Comparison of ENCODE assay signal across 9 mouse cellular contexts in the genomic region with DNA sequence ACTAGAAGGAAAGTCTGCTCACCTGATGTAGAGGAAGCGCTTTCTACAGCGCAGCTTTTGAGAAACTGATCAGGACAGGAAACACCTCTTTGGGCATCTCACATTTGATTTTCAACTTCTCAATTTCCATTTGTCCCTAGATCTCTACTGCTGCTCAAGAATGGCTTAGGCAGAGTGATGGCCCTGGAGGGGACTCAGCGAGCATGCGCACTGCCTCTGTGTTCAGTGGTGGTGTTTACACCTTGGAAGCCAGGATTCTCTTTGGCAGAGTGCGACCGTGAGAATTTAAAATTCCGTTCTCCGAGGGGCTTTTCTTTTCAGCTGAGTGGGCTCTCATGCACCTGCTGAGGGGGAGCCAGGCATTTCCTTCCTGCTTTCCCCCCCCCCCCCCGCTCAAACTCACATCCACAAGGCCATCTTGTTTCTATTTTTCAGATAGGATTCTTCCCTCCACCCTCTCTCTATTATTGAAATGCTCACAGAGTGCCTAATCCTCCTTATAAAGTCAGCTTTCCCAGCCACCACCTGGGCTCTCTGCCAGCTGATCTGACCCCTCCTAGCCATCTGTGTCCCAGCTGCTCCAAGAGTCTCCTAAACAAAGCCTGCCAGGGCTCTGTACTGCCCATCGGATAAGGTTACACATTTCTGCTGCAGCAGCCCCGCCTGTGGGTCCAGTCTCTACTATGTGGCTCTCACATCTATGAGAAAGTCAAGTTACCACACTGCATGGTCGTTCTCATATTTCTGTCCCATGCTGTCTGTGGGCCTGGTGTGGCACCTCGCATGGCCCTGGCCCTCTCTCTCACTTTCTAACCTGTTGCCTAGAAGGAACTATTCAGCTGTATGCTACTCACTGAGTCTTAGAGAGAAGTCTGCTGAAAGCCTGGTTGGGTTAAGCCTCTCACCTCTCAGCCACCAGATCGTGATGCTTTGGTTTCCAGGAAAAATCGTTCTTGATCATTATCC.
DNase-seq lines count a peak whose midpoint lies in the region; ATAC-seq lines count a peak whose summit lies in the region.
"Had no signal": no experiment of that assay in that cellular context is flagged by ENCODE, and none has a peak within 500 bp of the region (broad histone marks: within the 10 kb centered on the region; RNA-seq: fewer than 3 reads in every experiment).

No protein-coding gene starts in this region.

- peaks cover 30% of the 10 kb centered on the region for H3K4me1 ChIP-seq in forebrain, embryonic 13.5 days
- peaks cover 51% of the 10 kb centered on the region for H3K4me1 ChIP-seq in limb, embryonic 13.5 days
- H3K4me1 ChIP-seq in neural tube, embryonic 15.5 days = peaks cover 20% of the 10 kb centered on the region
- H3K4me1 ChIP-seq: liver, embryonic 15.5 days had no signal

- intact Hi-C loops in heart, postnatal 14 days (cut with DNase I) = no loop called here

- H3K4me3 ChIP-seq in forebrain, embryonic 13.5 days = no peak overlapping the region
- H3K4me3 ChIP-seq in limb, embryonic 13.5 days = no peak overlapping the region
- H3K4me3 ChIP-seq in neural tube, embryonic 15.5 days (replicated peaks) = no peak overlapping the region
- H3K4me3 ChIP-seq: liver, embryonic 15.5 days had no signal

- 36% methylated on average over 14 of the region's 15 CpGs for WGBS in forebrain, embryonic 13.5 days
- WGBS in limb, embryonic 13.5 days = 30% methylated on average over 14 of the region's 15 CpGs
- WGBS in neural tube, embryonic 15.5 days = 40% methylated on average over 15 of the region's 15 CpGs

- no peak overlapping the region for H3K9ac ChIP-seq in forebrain, embryonic 13.5 days
- H3K9ac ChIP-seq in limb, embryonic 13.5 days = no peak overlapping the region
- no peak overlapping the region for H3K9ac ChIP-seq in neural tube, embryonic 15.5 days (replicated peaks)
- H3K9ac ChIP-seq: liver, embryonic 15.5 days had no signal

- ATAC-seq in forebrain, embryonic 13.5 days = peak; percentile 84
- ATAC-seq in limb, embryonic 13.5 days (ENCODE audit: low FRiP score, low read depth) = peak; percentile 89
- peak; percentile 50 for ATAC-seq in neural tube, embryonic 15.5 days (ENCODE audit: low FRiP score)

- no peaks in the 10 kb centered on the region for H3K27me3 ChIP-seq in forebrain, embryonic 13.5 days
- no peaks in the 10 kb centered on the region; the same call in 1 of the 2 replicates for H3K27me3 ChIP-seq in limb, embryonic 13.5 days
- H3K27me3 ChIP-seq in neural tube, embryonic 15.5 days (replicated peaks) = no peaks in the 10 kb centered on the region
- H3K27me3 ChIP-seq: liver, embryonic 15.5 days had no signal

- DNase-seq in spleen, postnatal 4 days (ENCODE audit: low spot score in 2 of 2) = peak; percentile 29 to 47
- DNase-seq in spleen, adult 12 weeks (ENCODE audit: low spot score) = no peak
- DNase-seq in heart, postnatal 14 days = peak; percentile 87 to 93
- no peak for DNase-seq in layer of hippocampus, postnatal 14 days (ENCODE audit: low spot score in 2 of 2)
- no peak for DNase-seq in frontal cortex, adult 2 months (ENCODE audit: extremely low spot score in 1 of 2, low spot score in 1 of 2)

- peak overlapping the region; percentile 57 for H3K27ac ChIP-seq in forebrain, embryonic 13.5 days
- H3K27ac ChIP-seq in limb, embryonic 13.5 days = peak overlapping the region; percentile 33; the same call in 1 of the 2 replicates
- no peak overlapping the region for H3K27ac ChIP-seq in neural tube, embryonic 15.5 days (replicated peaks)
- H3K27ac ChIP-seq: liver, embryonic 15.5 days had no signal

- peak overlapping the region; percentile 46; the same call in 1 of the 2 replicates for H3K4me2 ChIP-seq in forebrain, embryonic 13.5 days
- H3K4me2 ChIP-seq in limb, embryonic 13.5 days (replicated peaks) = peak overlapping the region; percentile 36
- H3K4me2 ChIP-seq in neural tube, embryonic 15.5 days = peak overlapping the region; percentile 27
- H3K4me2 ChIP-seq: liver, embryonic 15.5 days had no signal

- no peaks in the 10 kb centered on the region for H3K36me3 ChIP-seq in forebrain, embryonic 13.5 days (ENCODE audit: poor library complexity, severe bottlenecking)
- H3K36me3 ChIP-seq in limb, embryonic 13.5 days = no peaks in the 10 kb centered on the region
- H3K36me3 ChIP-seq in neural tube, embryonic 15.5 days = no peaks in the 10 kb centered on the region
- H3K36me3 ChIP-seq: liver, embryonic 15.5 days had no signal

- H3K9me3 ChIP-seq in forebrain, embryonic 13.5 days (replicated peaks) = no peaks in the 10 kb centered on the region
- no peaks in the 10 kb centered on the region for H3K9me3 ChIP-seq in limb, embryonic 13.5 days
- no peaks in the 10 kb centered on the region for H3K9me3 ChIP-seq in neural tube, embryonic 15.5 days (replicated peaks)
- H3K9me3 ChIP-seq: liver, embryonic 15.5 days had no signal

Comparison
In these comparisons a context has a peak if more than half of its experiments do, and no peak if none do; other contexts are left out.
1. DNase-seq: peak in spleen, postnatal 4 days (2 of 2) and heart, postnatal 14 days (2 of 2); none in spleen, adult 12 weeks (single experiment), layer of hippocampus, postnatal 14 days (0 of 2) and frontal cortex, adult 2 months (0 of 2).
2. Peak in every context shown above with its lines, with median percentiles within 50 percentile points of each other: ATAC-seq and H3K4me2 ChIP-seq.